Mouse (Mus musculus) cerebellum, adult 2 months (tissue): ENCODE measurements at regions not wholly inside any gene's neighbourhood (a gene's known extent, or its start where the extent isn't known, plus 50 kb on each side); places are given as distances from the start of the nearest gene placed in this dataset.

Source experiments
- CTCF ChIP-seq: fragments of 200-500 bp; IDR thresholded peaks from 2 replicates; pipeline ENCODE4 v1.5.1; 2011; ENCODE audit warnings: low read depth, mild to moderate bottlenecking, control low read depth, low read length, moderate library complexity, borderline replicate concordance; ENCODE audit not compliant: insufficient read depth
- POLR2A ChIP-seq: fragments of 200-500 bp; IDR thresholded peaks from 2 replicates; pipeline ENCODE4 v1.6.1; 2011; ENCODE audit warnings: low read length, control low read depth, borderline replicate concordance; ENCODE audit not compliant: insufficient read depth

GRCm38 (mm10) chr2:12049386-12049785, 252.3 kb downstream of the Itga8 start:
- no peak for TF ChIP-seq CTCF
- no peak for TF ChIP-seq POLR2A
